Mouse (Mus musculus) limb, embryonic 15.5 days (tissue): Measurements from ENCODE around the gene Atxn3. TPM values are rescaled to one million over a fixed set of nuclear protein-coding genes. Genes with fewer than 3 reads are reported as not detected.

Experiments used
- ATAC-seq: fragments of 200-750 bp; cut with Nextera tagmentation; 2 replicates; pipeline ENCODE4 v1.8.0; 2017; ENCODE audit warnings: low read depth, moderate TSS enrichment; ENCODE audit not compliant: insufficient number of reproducible peaks, low FRiP score, low TSS enrichment
- H3K27ac ChIP-seq: fragments of 300-500 bp; sonication (generic); 2 replicates; pipeline ENCODE4 v1.5.1; 2015; ENCODE audit warnings: moderate library complexity, mild to moderate bottlenecking, inconsistent platforms
- H3K27me3 ChIP-seq: fragments of 300-500 bp; sonication (generic); 2 replicates; pipeline ENCODE4 v1.6.1; 2015; ENCODE audit warnings: inconsistent platforms
- H3K36me3 ChIP-seq: fragments of 300-500 bp; sonication (generic); 2 replicates; pipeline ENCODE4 v1.6.1; 2015; ENCODE audit warnings: inconsistent platforms
- H3K4me1 ChIP-seq: fragments of 300-500 bp; sonication (generic); 2 replicates; pipeline ENCODE4 v1.6.1; 2015; ENCODE audit warnings: inconsistent platforms
- H3K4me2 ChIP-seq: fragments of 300-500 bp; sonication (generic); 2 replicates; pipeline ENCODE4 v1.6.1; 2015; ENCODE audit warnings: mild to moderate bottlenecking, inconsistent platforms
- H3K4me3 ChIP-seq: fragments of 300-500 bp; sonication (generic); 2 replicates; pipeline ENCODE4 v1.5.1; 2015; ENCODE audit warnings: mild to moderate bottlenecking, inconsistent platforms
- H3K9ac ChIP-seq: fragments of 300-500 bp; sonication (generic); 2 replicates; pipeline ENCODE4 v1.6.1; 2015; ENCODE audit warnings: inconsistent platforms
- H3K9me3 ChIP-seq: fragments of 300-500 bp; sonication (generic); 2 replicates; pipeline ENCODE4 v1.6.1; 2016; ENCODE audit warnings: inconsistent platforms
- WGBS: fragments of 180-500 bp; shearing (Covaris S2); methylation state at CpG from one replicate; pipeline ENCODE4 v1.1.7; 2015; 5-methylcytosine and 5-hydroxymethylcytosine counted together
- polyA plus RNA-seq: library from polyadenylated mRNA; unstranded; fragments of >200 nt; fragmentation: Nextera tagmentation; extraction: Ambion mirVana; gene quantifications from 2 replicates; pipeline ENCODE4 v1.2.1, GENCODE M21; 2015

Atxn3 gene
- polyA plus RNA-seq, 1 experiment from 2014 or later: 12.7 TPM

- H3K27ac ChIP-seq: no peak overlapping the region
- no peak overlapping the region for H3K4me2 ChIP-seq
- no peaks in the 10 kb centered on the region for H3K27me3 ChIP-seq
- H3K36me3 ChIP-seq: peaks cover 46% of the 10 kb centered on the region
- H3K9ac ChIP-seq: no peak overlapping the region
- 57% methylated on average over 1 of the region's 1 CpGs for WGBS
- no peak overlapping the region for H3K4me3 ChIP-seq
- no peaks in the 10 kb centered on the region for H3K4me1 ChIP-seq
- ATAC-seq: no peak
- no peaks in the 10 kb centered on the region for H3K9me3 ChIP-seq
Measured at GRCm38 (mm10) chr12:101875107-101875506, 82.9 kb downstream of the Atxn3 start.

Other genes with a start within 250 kb of the Atxn3 start
- gene Tc2n, start 239.7 kb downstream of the Atxn3 start, polyA plus RNA-seq: 0.92 and 1.1 TPM in 2 replicates
- 220 and 222 TPM in 2 replicates for gene Fbln5, start 139.2 kb downstream of the Atxn3 start, polyA plus RNA-seq
- gene Trip11, start 45.0 kb downstream of the Atxn3 start, polyA plus RNA-seq: 32.5 and 37.7 TPM in 2 replicates
- gene Cpsf2, start 17.7 kb upstream of the Atxn3 start, polyA plus RNA-seq: 23.2 and 24.2 TPM in 2 replicates
- gene Slc24a4, start 170.5 kb upstream of the Atxn3 start, polyA plus RNA-seq: 0.96 and 1.2 TPM in 2 replicates